Mouse (Mus musculus) heart, embryonic 13.5 days (tissue): Measurements from ENCODE around the gene Rplp2. TPM values are rescaled to one million over a fixed set of nuclear protein-coding genes. Genes with fewer than 3 reads are reported as not detected.
A peak's percentile ranks its signal among the peaks of the same experiment; 100 is the strongest.

Experiments
- ATAC-seq: fragments of 200-750 bp; cut with Nextera tagmentation; 2 replicates; pipeline ENCODE4 v1.8.0; 2017; ENCODE audit warnings: moderate TSS enrichment; ENCODE audit not compliant: insufficient number of reproducible peaks, low FRiP score, low TSS enrichment; ENCODE audit errors: extremely low read depth
- H3K27ac ChIP-seq: fragments of 300-500 bp; sonication (generic); replicated peaks from 2 replicates; pipeline ENCODE4 v1.5.1; 2015; ENCODE audit warnings: moderate library complexity, mild to moderate bottlenecking, inconsistent platforms
- H3K27me3 ChIP-seq: fragments of 300-500 bp; sonication (generic); replicated peaks from 2 replicates; pipeline ENCODE4 v1.6.1; 2015; ENCODE audit warnings: mild to moderate bottlenecking, inconsistent platforms
- H3K36me3 ChIP-seq: fragments of 300-500 bp; sonication (generic); 2 replicates; pipeline ENCODE4 v1.6.1; 2015; ENCODE audit warnings: mild to moderate bottlenecking, inconsistent platforms
- H3K4me1 ChIP-seq: fragments of 300-500 bp; sonication (generic); 2 replicates; pipeline ENCODE4 v1.6.1; 2015; ENCODE audit warnings: inconsistent platforms
- H3K4me2 ChIP-seq: fragments of 300-500 bp; sonication (generic); 2 replicates; pipeline ENCODE4 v1.6.1; 2015; ENCODE audit warnings: inconsistent platforms, mild to moderate bottlenecking, moderate library complexity
- H3K4me3 ChIP-seq: fragments of 300-500 bp; sonication (generic); 2 replicates; pipeline ENCODE4 v1.5.1; 2015; ENCODE audit warnings: moderate library complexity, mild to moderate bottlenecking, inconsistent platforms
- H3K9ac ChIP-seq: fragments of 300-500 bp; sonication (generic); 2 replicates; pipeline ENCODE4 v1.6.1; 2015; ENCODE audit warnings: inconsistent platforms, mild to moderate bottlenecking, moderate library complexity
- H3K9me3 ChIP-seq: fragments of 300-500 bp; sonication (generic); 2 replicates; pipeline ENCODE4 v1.6.1; 2016; ENCODE audit warnings: inconsistent platforms
- WGBS: fragments of 180-500 bp; shearing (Covaris S2); methylation state at CpG from one replicate; pipeline ENCODE4 v1.1.7; 2015; ENCODE audit warnings: mixed read lengths; 5-methylcytosine and 5-hydroxymethylcytosine counted together
- polyA plus RNA-seq: library from polyadenylated mRNA; unstranded; fragments of >200 nt; fragmentation: Nextera tagmentation; extraction: Ambion mirVana; gene quantifications from 2 replicates; pipeline ENCODE4 v1.2.1, GENCODE M21; 2015

Rplp2 gene
- polyA plus RNA-seq, 1 experiment from 2014 or later = 874 TPM

- H3K9me3 ChIP-seq = no peaks in the 10 kb centered on the region
- H3K4me3 ChIP-seq = no peak overlapping the region
- H3K27me3 ChIP-seq = 0 out of 2 replicates have a peak, but pooled peaks cover 5% of the 10 kb centered on the region
- H3K27ac ChIP-seq = no peak overlapping the region
- no peak overlapping the region for H3K4me2 ChIP-seq
- H3K9ac ChIP-seq = no peak overlapping the region
- peaks cover 37% of the 10 kb centered on the region for H3K36me3 ChIP-seq
- no peak for ATAC-seq
- peaks cover 56% of the 10 kb centered on the region for H3K4me1 ChIP-seq
- WGBS = 89% methylated on average over 19 of the region's 19 CpGs
These were observed 15.6 kb upstream of the Rplp2 start for GRCm38 (mm10) chr7:141431434-141432185.

GRCm38 (mm10) chr7:141432186-141432611 lies 15.0 kb upstream of the Rplp2 start:
- ATAC-seq = no peak
- Histone ChIP-seq H3K27me3 (0 out of 2 replicates have a peak, but pooled peaks cover 5% of the 10 kb centered on the region), H3K9me3 (no peaks in the 10 kb centered on the region), H3K4me2 (no peak overlapping the region), H3K36me3 (peaks cover 37% of the 10 kb centered on the region), H3K9ac (no peak overlapping the region), H3K4me3 (no peak overlapping the region), H3K4me1 (peaks cover 61% of the 10 kb centered on the region), H3K27ac (no peak overlapping the region)
- WGBS = 82% methylated on average over 8 of the region's 8 CpGs

- Histone ChIP-seq H3K4me1 (peaks cover 65% of the 10 kb centered on the region), H3K4me3 (no peak overlapping the region), H3K9me3 (no peaks in the 10 kb centered on the region), H3K4me2 (no peak overlapping the region), H3K27ac (no peak overlapping the region), H3K36me3 (peaks cover 39% of the 10 kb centered on the region), H3K27me3 (0 out of 2 replicates have a peak, but pooled peaks cover 2% of the 10 kb centered on the region), H3K9ac (no peak overlapping the region)
- WGBS = 83% methylated on average over 6 of the region's 6 CpGs
- ATAC-seq = no peak
These were observed 14.2 kb upstream of the Rplp2 start for GRCm38 (mm10) chr7:141432741-141433516.

- H3K9me3 ChIP-seq = no peaks in the 10 kb centered on the region
- H3K4me3 ChIP-seq = peak overlapping the region; percentile 62
- ATAC-seq = no peak
- peak overlapping the region; percentile 96 for H3K4me2 ChIP-seq
- no peaks in the 10 kb centered on the region for H3K27me3 ChIP-seq
- peaks cover 48% of the 10 kb centered on the region for H3K36me3 ChIP-seq
- 69% methylated on average over 15 of the region's 15 CpGs for WGBS
- H3K27ac ChIP-seq = peak overlapping the region; percentile 69; the same call in 1 of the 2 replicates
- peaks cover 56% of the 10 kb centered on the region for H3K4me1 ChIP-seq
- H3K9ac ChIP-seq = peak overlapping the region; percentile 86
These were observed 13.4 kb upstream of the Rplp2 start for GRCm38 (mm10) chr7:141433517-141434400.

GRCm38 (mm10) chr7:141434464-141434863 lies 12.7 kb upstream of the Rplp2 start:
- WGBS = 15% methylated on average over 8 of the region's 8 CpGs
- H3K27ac ChIP-seq = peak overlapping the region; percentile 69
- H3K4me1 ChIP-seq = peaks cover 49% of the 10 kb centered on the region
- ATAC-seq = no peak
- H3K4me3 ChIP-seq = peak overlapping the region; percentile 62
- no peaks in the 10 kb centered on the region for H3K27me3 ChIP-seq
- H3K9ac ChIP-seq = peak overlapping the region; percentile 86
- H3K9me3 ChIP-seq = no peaks in the 10 kb centered on the region
- H3K4me2 ChIP-seq = peak overlapping the region; percentile 96
- peaks cover 55% of the 10 kb centered on the region for H3K36me3 ChIP-seq

GRCm38 (mm10) chr7:141435129-141435855 lies 11.9 kb upstream of the Rplp2 start:
- peaks cover 61% of the 10 kb centered on the region for H3K36me3 ChIP-seq

GRCm38 (mm10) chr7:141435856-141436522 lies 11.2 kb upstream of the Rplp2 start:
- peaks cover 45% of the 10 kb centered on the region for H3K4me1 ChIP-seq
- no peak for ATAC-seq
- no peak overlapping the region for H3K27ac ChIP-seq
- WGBS = 82% methylated on average over 9 of the region's 9 CpGs
- H3K4me2 ChIP-seq = peak overlapping the region; percentile 96
- H3K9ac ChIP-seq = peak overlapping the region; percentile 86; the same call in 1 of the 2 replicates
- no peaks in the 10 kb centered on the region for H3K9me3 ChIP-seq
- H3K36me3 ChIP-seq = peaks cover 59% of the 10 kb centered on the region
- peak overlapping the region; percentile 77 for H3K4me3 ChIP-seq
- H3K27me3 ChIP-seq = no peaks in the 10 kb centered on the region

More at GRCm38 (mm10) chr7:141435129-141435855, 11.9 kb upstream of the Rplp2 start:
- Histone ChIP-seq H3K9ac (peak overlapping the region; percentile 86), H3K4me2 (peak overlapping the region; percentile 96), H3K4me1 (peaks cover 42% of the 10 kb centered on the region), H3K4me3 (peak overlapping the region; percentile 62), H3K27me3 (no peaks in the 10 kb centered on the region), H3K27ac (peak overlapping the region; percentile 69), H3K9me3 (no peaks in the 10 kb centered on the region)
- 2% methylated on average over 17 of the region's 17 CpGs for WGBS
- ATAC-seq = no peak

GRCm38 (mm10) chr7:141436523-141436892 lies 10.7 kb upstream of the Rplp2 start:
- Histone ChIP-seq H3K9ac (peak overlapping the region; percentile 90), H3K4me3 (peak overlapping the region; percentile 77), H3K9me3 (no peaks in the 10 kb centered on the region), H3K4me2 (peak overlapping the region; percentile 96), H3K36me3 (peaks cover 59% of the 10 kb centered on the region), H3K27ac (no peak overlapping the region), H3K27me3 (no peaks in the 10 kb centered on the region), H3K4me1 (peaks cover 50% of the 10 kb centered on the region)
- ATAC-seq = no peak
- 64% methylated on average over 2 of the region's 2 CpGs for WGBS

GRCm38 (mm10) chr7:141437178-141438120 lies 9.7 kb upstream of the Rplp2 start, which contains the start of gene Slc25a22:
Slc25a22 (minus strand) TSS chr7:141437892.
- H3K9ac ChIP-seq = peak within 1 kb of the TSS; percentile 90
- no peaks in the 10 kb centered on the region for H3K27me3 ChIP-seq
- H3K4me2 ChIP-seq = peak within 1 kb of the TSS; percentile 96
- H3K9me3 ChIP-seq = no peaks in the 10 kb centered on the region
- peak; percentile 58; the same call in 1 of the 2 replicates for ATAC-seq
- peak within 1 kb of the TSS; percentile 62 for H3K27ac ChIP-seq
- H3K4me3 ChIP-seq = peak within 1 kb of the TSS; percentile 77
- H3K36me3 ChIP-seq = peaks cover 57% of the 10 kb centered on the region
- H3K4me1 ChIP-seq = peaks cover 56% of the 10 kb centered on the region
- 6% methylated on average over 53 of the region's 53 CpGs for WGBS
